Mouse (Mus musculus): ENCODE data around the gene Tfpt.
"Not testable (repeated sequence)": the region's sequence is repeated elsewhere in the genome, so short reads cannot be mapped to it uniquely, and the experiment has no call there.

Tfpt gene

DNA sequence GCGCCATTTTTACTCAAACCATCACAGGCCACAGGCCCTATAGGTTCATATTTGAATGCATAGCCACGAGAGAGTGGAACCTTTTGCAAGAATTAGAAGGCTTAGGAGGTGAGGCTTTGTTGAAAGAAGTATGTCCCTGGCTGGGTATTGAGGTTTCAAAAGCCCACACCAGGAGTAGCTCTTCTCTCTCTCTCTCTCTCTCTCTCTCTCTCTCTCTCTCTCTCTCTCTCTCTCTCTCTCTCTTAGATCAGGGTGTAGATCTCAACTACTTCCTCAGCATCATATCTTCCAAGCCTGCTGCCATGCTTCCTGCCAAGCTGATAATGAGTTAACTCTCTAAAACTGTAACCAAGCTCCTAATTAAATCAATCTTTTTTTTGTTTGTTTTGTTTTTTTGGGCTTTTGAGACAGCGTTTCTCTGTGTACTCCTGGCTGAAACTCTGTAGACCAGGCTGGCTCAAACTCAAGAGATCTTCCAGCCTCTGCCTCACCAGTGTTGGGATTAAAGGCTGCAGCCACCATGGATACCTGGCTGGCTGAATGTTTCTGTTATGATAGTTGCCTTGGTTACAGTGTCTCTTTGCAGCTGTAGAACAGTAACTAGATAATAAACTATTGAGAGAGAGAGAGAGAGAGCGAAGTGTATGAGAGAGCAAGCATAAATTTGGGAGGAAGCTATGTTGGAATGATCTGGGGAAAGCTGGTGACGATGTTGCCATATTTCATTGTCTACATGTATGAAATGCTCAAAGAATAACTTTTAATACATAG is 53.2 kb downstream of the Tfpt start:
- no peak for DNase-seq (ENCODE audit: low spot score)

GRCm38 (mm10) chr7:3574216-3574615 is 55.5 kb downstream of the Tfpt start:
- no peak for DNase-seq (ENCODE audit: low spot score)

DNA sequence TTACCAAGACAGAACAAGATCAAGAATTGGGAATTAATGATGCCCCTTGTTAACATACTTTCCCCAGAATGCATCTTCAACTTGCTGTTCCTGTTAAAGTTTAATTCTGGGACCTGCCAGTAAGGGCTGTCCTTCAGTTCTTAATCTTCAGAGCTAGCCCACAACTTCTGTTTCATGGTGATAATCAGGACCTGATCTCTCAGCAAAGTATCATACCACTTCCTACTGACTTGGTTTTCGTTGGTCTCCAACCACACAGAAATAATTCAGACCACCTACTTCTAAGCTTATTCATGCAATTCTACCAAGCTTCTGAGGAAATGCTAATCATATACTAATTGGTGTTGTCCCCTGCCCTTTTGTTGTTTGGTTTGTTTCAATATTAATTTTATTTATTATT is 57.9 kb downstream of the Tfpt start:
- DNase-seq (ENCODE audit: low spot score), result no peak

DNA sequence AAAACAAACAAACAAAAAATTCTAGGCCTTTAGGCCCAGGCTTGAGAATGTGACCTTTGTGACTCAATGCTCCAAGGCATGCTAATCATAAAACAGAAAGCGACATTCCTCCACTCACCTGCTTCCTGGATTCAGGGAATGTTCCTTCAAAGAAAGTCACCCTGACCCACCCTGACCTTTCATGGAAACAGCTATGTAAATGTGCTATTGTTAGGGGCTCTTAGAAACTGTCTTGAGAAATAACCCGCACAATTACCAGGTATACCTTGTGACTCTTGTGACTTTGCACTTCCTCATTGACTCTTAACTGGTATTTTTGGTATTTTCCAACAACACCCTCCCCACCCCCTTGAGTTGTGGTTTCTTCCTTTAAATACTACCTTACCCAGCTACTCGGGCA is 59.1 kb downstream of the Tfpt start:
- DNase-seq (ENCODE audit: low spot score), result not testable (repeated sequence)
